Mouse (Mus musculus) C2C12 (cell line): ENCODE data around the gene Rwdd2a. TPM values are rescaled to one million over a fixed set of nuclear protein-coding genes. Genes with fewer than 3 reads are reported as not detected.

Experiments
- H3K27me3 ChIP-seq: one replicate; pipeline ENCODE4 v1.6.1; 2011; ENCODE audit not compliant: control insufficient read depth, insufficient read depth, insufficient read length
- H3K36me3 ChIP-seq: one replicate; pipeline ENCODE4 v1.6.1; 2011; ENCODE audit not compliant: control insufficient read depth, insufficient read depth
- H3K4me3 ChIP-seq: one replicate; pipeline ENCODE4 v1.5.1; 2011; ENCODE audit warnings: mild to moderate bottlenecking, control low read depth; ENCODE audit not compliant: poor library complexity, insufficient read depth, severe bottlenecking
- H3K79me2 ChIP-seq: one replicate; pipeline ENCODE4 v1.6.1; 2011; ENCODE audit not compliant: control insufficient read depth, insufficient read depth
- H3K79me3 ChIP-seq: one replicate; pipeline ENCODE4 v1.6.1; 2011; ENCODE audit warnings: low read depth, control low read depth
- H3ac ChIP-seq: one replicate; pipeline ENCODE3; 2011; ENCODE audit warnings: low read depth; ENCODE audit not compliant: control insufficient read depth, insufficient read length
- CEBPB ChIP-seq: IDR thresholded peaks from one replicate; pipeline ENCODE4 v1.6.1; 2011; ENCODE audit warnings: low read depth, mild to moderate bottlenecking, control low read depth, moderate library complexity
- CTCF ChIP-seq: IDR thresholded peaks from one replicate; pipeline ENCODE4 v1.5.1; 2011; ENCODE audit not compliant: control insufficient read depth, insufficient read depth, insufficient read length
- FOSL1 ChIP-seq: IDR thresholded peaks from one replicate; pipeline ENCODE4 v1.8.0; 2011; ENCODE audit warnings: mild to moderate bottlenecking, low read length; ENCODE audit not compliant: poor library complexity, insufficient read depth, severe bottlenecking
- MAX ChIP-seq: IDR thresholded peaks from one replicate; pipeline ENCODE4 v1.6.1; 2011; ENCODE audit warnings: mild to moderate bottlenecking, control low read depth
- MYOD1 ChIP-seq: IDR thresholded peaks from one replicate; pipeline ENCODE4 v1.6.1; 2011; ENCODE audit warnings: low read depth; ENCODE audit not compliant: control insufficient read depth, insufficient read length
- MYOG ChIP-seq: IDR thresholded peaks from one replicate; pipeline ENCODE4 v1.6.1; 2011; ENCODE audit not compliant: control insufficient read depth, insufficient read length; ENCODE audit errors: extremely low read depth
- USF1 ChIP-seq: IDR thresholded peaks from one replicate; pipeline ENCODE4 v1.6.1; 2011; ENCODE audit warnings: low read depth, mild to moderate bottlenecking, control low read depth, moderate library complexity
- polyA plus RNA-seq: library from polyadenylated mRNA; unstranded; fragments of >200 nt; fragmentation: generic; extraction: Trizol; gene quantifications from one replicate; pipeline ENCODE4 v1.2.1, GENCODE M21; 2012; ENCODE audit warnings: missing spikeins

Gene Rwdd2a
- polyA plus RNA-seq, 1 experiment = 0.80 TPM

DNA sequence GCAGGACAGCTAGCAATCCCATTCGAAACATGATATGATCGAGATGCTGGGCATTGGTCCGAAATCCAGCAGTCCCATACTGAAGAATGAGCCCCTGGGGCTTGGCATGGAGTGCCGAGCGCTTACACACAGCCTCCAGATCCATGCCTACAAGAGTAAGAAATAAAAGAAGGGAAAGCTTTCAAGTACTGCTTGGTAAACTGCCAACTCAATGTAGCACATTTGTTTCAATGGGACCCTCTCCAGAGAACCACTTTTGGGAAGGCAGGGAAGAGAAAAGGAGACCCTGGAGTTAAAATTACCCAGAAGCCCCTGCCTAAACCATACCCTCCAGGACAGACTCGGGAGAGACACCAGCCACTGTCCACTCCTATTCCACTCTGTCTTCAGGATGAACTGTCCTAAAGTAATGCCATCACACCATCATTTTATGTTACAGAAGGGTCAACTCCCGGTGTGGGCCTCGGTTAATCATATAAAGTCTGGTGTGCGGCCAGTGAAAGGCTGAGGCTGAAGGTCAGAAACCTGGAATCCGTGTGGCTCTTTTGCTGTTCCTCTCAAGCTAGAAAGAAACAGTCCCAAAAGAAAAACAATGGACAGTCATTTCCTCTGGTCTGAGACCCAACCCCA, 1.4 kb upstream of the Rwdd2a start:
- Histone ChIP-seq H3K36me3 (peaks cover 21% of the 10 kb centered on the region), H3K79me2 (no peaks in the 10 kb centered on the region), H3ac (no peak overlapping the region), H3K27me3 (no peaks in the 10 kb centered on the region), H3K79me3 (peaks cover 5% of the 10 kb centered on the region), H3K4me3 (no peak overlapping the region)
- no peak for TF ChIP-seq CEBPB
- TF ChIP-seq CTCF = no peak
- TF ChIP-seq FOSL1 = no peak
- no peak for TF ChIP-seq MYOD1

DNA sequence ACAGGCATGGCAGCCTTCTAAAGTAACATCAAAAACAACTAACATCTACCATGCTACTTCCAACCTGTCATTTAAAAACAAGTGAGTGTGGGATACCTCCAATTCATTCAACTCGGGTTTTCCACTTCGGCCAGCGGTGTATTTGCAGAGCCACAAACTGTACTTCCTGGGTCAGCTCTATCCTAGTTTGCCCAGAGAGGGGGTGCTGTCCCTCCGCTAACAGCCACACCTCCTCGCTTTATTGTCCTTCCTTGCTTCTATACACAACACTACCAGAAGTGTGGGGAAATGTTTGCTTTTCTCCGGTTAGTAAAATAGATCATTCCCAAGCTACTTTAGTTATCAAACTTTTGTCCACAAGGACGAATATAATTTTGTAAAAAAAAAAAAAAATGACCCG, 845 bp upstream of the Rwdd2a start:
- Histone ChIP-seq H3K79me2 (no peaks in the 10 kb centered on the region), H3K4me3 (peak overlapping the region; percentile 44), H3K36me3 (peaks cover 17% of the 10 kb centered on the region), H3K27me3 (no peaks in the 10 kb centered on the region), H3ac (no peak overlapping the region), H3K79me3 (peaks cover 5% of the 10 kb centered on the region)
- TF ChIP-seq MAX (no peak), MYOG (no peak), MYOD1 (no peak), CTCF (no peak), CEBPB (no peak), FOSL1 (no peak), USF1 (no peak)

DNA sequence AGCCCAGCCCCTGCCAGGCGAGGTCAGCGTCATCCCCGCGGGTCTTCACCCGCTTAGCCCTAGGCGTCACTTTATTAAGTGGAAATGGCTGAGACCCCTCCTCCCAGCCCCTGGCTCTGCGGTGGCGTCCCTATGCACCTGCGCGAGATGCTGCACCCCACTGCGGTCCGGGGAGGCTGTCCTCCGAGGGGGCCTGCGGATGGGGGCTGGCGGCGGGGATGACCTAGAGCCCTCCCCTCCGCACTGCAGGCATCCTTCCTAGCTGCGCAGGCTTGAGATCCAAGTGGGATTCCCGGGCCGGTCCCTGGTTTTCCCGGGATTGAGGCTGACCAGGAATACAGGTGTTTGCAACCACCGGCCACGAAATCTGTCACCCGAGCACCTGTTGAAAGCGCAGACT, 405 bp downstream of the Rwdd2a start:
- Histone ChIP-seq H3K79me3 (peaks cover 5% of the 10 kb centered on the region), H3ac (peak overlapping the region; percentile 3), H3K36me3 (peaks cover 17% of the 10 kb centered on the region), H3K27me3 (no peaks in the 10 kb centered on the region), H3K79me2 (no peaks in the 10 kb centered on the region), H3K4me3 (peak overlapping the region; percentile 18)
- TF ChIP-seq CEBPB = no peak
- no peak for TF ChIP-seq MYOG
- no peak for TF ChIP-seq MAX
- no peak for TF ChIP-seq CTCF

DNA sequence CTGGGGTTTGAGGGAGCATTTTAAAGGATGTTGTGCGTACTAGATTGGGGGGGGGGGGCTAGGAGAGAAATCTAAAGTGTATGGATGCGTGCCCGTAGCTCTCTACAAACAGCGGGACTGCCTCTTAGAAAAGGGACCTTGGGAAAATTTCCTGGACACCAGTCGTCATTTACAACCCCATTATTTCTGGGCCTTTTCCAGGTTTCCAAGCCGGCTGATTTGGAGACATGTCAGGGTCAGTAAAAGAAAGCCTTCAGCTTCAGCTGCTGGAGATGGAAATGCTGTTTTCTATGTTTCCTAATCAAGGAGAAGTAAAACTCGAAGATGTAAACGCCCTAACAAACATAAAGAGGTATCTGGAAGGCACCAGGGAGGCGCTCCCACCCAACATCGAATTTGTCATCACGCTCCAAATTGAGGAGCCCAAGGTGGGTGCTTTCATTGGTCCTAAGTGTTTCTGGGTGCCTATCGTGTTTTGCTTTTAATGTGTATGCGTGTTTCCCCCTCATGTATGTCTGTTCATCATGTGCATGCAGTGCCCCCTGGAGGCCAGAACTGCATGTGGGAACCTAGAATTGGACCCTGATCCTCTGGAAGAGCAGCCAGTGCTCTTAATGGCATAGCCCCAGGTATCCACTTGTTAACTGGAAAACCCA, 973 bp downstream of the Rwdd2a start:
- Histone ChIP-seq H3K27me3 (no peaks in the 10 kb centered on the region), H3K4me3 (no peak overlapping the region)
- TF ChIP-seq MYOG (no peak), CTCF (peak; percentile 18)

DNA sequence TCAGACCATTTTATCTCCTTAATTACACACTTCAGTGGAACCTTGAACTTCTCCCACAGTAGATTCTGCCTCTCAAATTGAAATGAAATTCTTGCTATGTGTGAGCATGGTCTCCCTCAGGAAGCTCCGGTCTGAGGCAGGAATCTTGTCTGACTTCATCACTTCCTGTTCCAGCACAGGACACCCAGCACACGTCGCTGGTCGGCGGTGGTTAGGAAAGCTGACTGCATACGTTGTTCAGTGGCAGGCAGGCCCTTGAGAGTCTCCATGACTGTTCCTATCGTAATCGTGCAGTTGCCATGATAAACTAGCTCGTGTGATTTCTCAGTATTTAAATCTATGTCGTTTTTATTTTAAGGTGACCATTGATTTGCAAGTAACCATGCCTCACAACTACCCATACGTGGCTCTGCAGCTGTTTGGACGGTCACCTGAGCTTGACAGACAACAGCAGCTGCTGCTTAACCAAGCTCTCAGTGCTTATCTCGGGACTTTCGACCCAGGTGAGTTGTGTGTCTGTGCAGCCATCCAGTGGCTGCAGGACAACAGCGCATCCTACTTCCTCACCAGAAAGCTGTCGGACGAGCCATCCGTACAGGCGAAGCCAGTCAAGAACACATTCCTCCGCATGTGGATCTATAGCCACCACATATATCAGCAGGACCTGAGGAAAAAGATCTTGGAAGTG, 2.0 kb downstream of the Rwdd2a start:
- peak; percentile 27 for TF ChIP-seq MYOD1
- no peak for TF ChIP-seq USF1
- TF ChIP-seq MAX = no peak
- TF ChIP-seq CTCF = no peak
- no peak for TF ChIP-seq FOSL1
- no peak for TF ChIP-seq MYOG
- Histone ChIP-seq H3K79me2 (no peaks in the 10 kb centered on the region), H3ac (no peak overlapping the region), H3K4me3 (no peak overlapping the region), H3K79me3 (peaks cover 5% of the 10 kb centered on the region), H3K36me3 (peaks cover 15% of the 10 kb centered on the region), H3K27me3 (no peaks in the 10 kb centered on the region)

More for the DNA sequence above, 973 bp downstream of the Rwdd2a start:
- peaks cover 5% of the 10 kb centered on the region for H3K79me3 ChIP-seq
- no peaks in the 10 kb centered on the region for H3K79me2 ChIP-seq
- H3ac ChIP-seq = no peak overlapping the region
- peaks cover 16% of the 10 kb centered on the region for H3K36me3 ChIP-seq

DNA sequence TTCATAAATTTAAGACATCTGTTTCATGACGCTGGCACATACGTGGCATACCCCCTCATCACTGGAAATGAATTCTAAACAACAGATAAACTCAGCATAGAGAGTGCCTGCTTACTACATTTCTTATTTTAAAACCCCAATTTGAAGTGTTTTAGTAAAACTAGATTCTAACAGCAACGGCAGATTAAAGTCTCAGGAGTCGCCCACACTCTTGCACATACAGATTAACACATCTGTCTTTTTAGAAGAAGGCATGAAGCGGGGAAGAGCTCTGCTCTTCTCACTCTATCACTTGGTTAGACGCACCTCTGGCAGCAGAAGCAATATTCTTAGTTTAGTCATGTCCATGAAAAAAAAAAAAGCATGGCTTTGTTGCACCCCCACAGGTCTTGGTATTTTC, 3.4 kb downstream of the Rwdd2a start:
- TF ChIP-seq CTCF (no peak), CEBPB (no peak)
- H3ac ChIP-seq = no peak overlapping the region

More for the DNA sequence above, 3.4 kb downstream of the Rwdd2a start:
- Histone ChIP-seq H3K36me3 (peaks cover 20% of the 10 kb centered on the region), H3K27me3 (no peaks in the 10 kb centered on the region), H3K79me2 (no peaks in the 10 kb centered on the region), H3K4me3 (no peak overlapping the region), H3K79me3 (peaks cover 3% of the 10 kb centered on the region)
